ENCODE assay signal across 12 mouse cellular contexts in the genomic region with DNA sequence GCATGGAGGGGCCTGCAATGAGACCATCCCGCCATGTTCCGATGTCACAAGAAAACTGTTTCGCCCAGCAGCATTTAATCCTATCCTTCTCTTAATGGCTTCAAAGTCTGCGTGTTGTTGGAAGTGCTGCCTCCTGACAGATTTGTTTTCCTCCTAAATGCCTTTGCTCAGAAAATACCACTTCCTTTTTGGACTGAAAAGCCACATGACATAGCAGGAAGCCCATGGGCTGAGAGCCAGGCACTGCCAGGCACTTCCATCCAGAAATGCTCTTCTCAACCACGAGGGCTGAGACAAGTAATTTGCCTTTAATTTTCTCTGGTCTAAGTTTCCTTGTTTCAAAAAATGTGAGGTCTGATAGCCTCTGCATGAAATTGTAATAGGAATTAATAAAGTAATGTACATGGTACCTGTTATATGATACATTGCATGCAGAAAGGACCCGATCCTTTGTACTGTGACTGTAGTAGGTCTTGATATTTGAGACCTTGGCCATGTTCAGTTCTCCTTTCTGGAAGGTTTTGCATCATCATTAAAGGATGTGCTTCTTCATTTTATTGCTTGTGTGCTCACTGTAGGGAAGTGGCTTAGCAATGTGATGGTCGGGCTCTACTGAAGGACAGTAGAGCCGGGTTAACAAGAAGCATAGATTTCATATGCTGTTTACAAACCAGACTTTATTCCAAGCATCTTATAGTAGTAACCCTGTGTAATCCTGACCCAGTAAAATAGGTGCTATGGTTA.
DNase-seq lines count a peak whose midpoint lies in the region; ATAC-seq lines count a peak whose summit lies in the region.
"Had no signal": no experiment of that assay in that cellular context is flagged by ENCODE, and none has a peak within 500 bp of the region (broad histone marks: within the 10 kb centered on the region; RNA-seq: fewer than 3 reads in every experiment).

No protein-coding gene starts in this region.

- H3K27me3 ChIP-seq in hindbrain, embryonic 12.5 days, result no peaks in the 10 kb centered on the region
- H3K27me3 ChIP-seq: megakaryocyte, embryonic 14.5 days had no signal

- no peak overlapping the region for H3K4me3 ChIP-seq in hindbrain, embryonic 12.5 days
- H3K4me3 ChIP-seq: heart, adult 2 months; megakaryocyte, embryonic 14.5 days had no signal

- ATAC-seq in hindbrain, embryonic 12.5 days (ENCODE audit: low FRiP score), result no peak
- ATAC-seq: inflammation-experienced regulatory T-cells, adult 6 months had no signal

- peaks cover 5% of the 10 kb centered on the region; the same call in 1 of the 2 replicates for H3K4me1 ChIP-seq in hindbrain, embryonic 12.5 days

- DNase-seq in kidney, postnatal 36 days, result peak; percentile 7 to 40
- DNase-seq in kidney, adult 11 months, result no peak
- DNase-seq in 416B (ENCODE audit: low read depth), result peak; percentile 61
- DNase-seq in adipocyte (ENCODE audit: low spot score), result peak; percentile 14
- peak; percentile 60 to 77 for DNase-seq in cerebellum, postnatal 25 days
- DNase-seq in ovary, postnatal 36 days (ENCODE audit: low spot score), result no peak
- DNase-seq in thymus, postnatal 10 days (ENCODE audit: low spot score in 2 of 2), result no peak
- DNase-seq: adrenal gland, postnatal 25 days had no signal

- no peaks in the 10 kb centered on the region for H3K9me3 ChIP-seq in hindbrain, embryonic 12.5 days (replicated peaks)
- H3K9me3 ChIP-seq: megakaryocyte, embryonic 14.5 days had no signal

- no peak overlapping the region for H3K9ac ChIP-seq in hindbrain, embryonic 12.5 days

- no peak overlapping the region for H3K4me2 ChIP-seq in hindbrain, embryonic 12.5 days (replicated peaks)

- H3K36me3 ChIP-seq in hindbrain, embryonic 12.5 days, result no peaks in the 10 kb centered on the region

- 85% methylated on average over 8 of the region's 8 CpGs for WGBS in hindbrain, embryonic 12.5 days

- no peak overlapping the region for H3K27ac ChIP-seq in hindbrain, embryonic 12.5 days
- H3K27ac ChIP-seq: heart, adult 2 months had no signal

Comparison
In these comparisons a context has a peak if more than half of its experiments do, and no peak if none do; other contexts are left out.
1. DNase-seq: peak in kidney, postnatal 36 days (2 of 2), 416B (single experiment), adipocyte (single experiment) and cerebellum, postnatal 25 days (2 of 2); none in kidney, adult 11 months (single experiment), ovary, postnatal 36 days (single experiment) and thymus, postnatal 10 days (0 of 2).